ENCODE assay signal across 21 mouse cellular contexts in the genomic region with DNA sequence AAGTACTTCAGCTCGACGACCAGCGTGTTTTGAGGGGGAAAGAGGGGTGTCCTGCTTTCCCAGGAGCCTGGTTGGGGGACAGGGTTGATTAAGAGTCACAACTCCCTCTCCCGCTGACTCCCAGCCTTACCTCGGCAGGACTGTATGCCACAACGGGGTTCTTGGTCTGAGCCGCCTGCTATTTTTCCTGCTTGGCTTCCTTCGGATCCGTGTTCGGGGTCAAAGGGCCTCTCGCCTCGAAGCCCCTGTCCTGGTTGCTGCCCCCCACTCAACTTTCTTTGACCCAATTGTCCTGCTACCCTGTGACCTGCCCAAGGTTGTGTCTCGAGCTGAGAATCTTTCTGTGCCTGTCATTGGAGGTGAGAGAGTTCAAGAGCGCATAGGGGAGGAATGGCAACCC. TPM values are rescaled to one million over a fixed set of nuclear protein-coding genes. Genes with fewer than 3 reads are reported as not detected.
"Had no signal": no experiment of that assay in that cellular context is flagged by ENCODE, and none has a peak within 500 bp of the region (broad histone marks: within the 10 kb centered on the region; RNA-seq: fewer than 3 reads in every experiment).

No protein-coding gene starts in this region.

- H3K9me3 ChIP-seq: liver, embryonic 15.5 days; lung, embryonic 15.5 days; megakaryocyte, embryonic 14.5 days; midbrain, embryonic 13.5 days; midbrain, embryonic 15.5 days; neural tube, embryonic 12.5 days; stomach, embryonic 15.5 days had no signal

- ATAC-seq: liver, postnatal 0 days; lung, postnatal 0 days; midbrain, embryonic 13.5 days; midbrain, embryonic 15.5 days had no signal

- H3K4me3 ChIP-seq: liver, embryonic 15.5 days; lung, embryonic 15.5 days; megakaryocyte, embryonic 14.5 days; midbrain, embryonic 15.5 days; neural tube, embryonic 12.5 days; stomach, embryonic 15.5 days had no signal

- H3K9ac ChIP-seq: liver, embryonic 15.5 days; liver, postnatal 0 days; lung, embryonic 15.5 days; midbrain, embryonic 13.5 days; midbrain, embryonic 15.5 days; neural tube, embryonic 12.5 days; stomach, embryonic 15.5 days had no signal

- H3K36me3 ChIP-seq: liver, embryonic 15.5 days; lung, embryonic 15.5 days; stomach, embryonic 15.5 days had no signal

- H3K4me2 ChIP-seq: liver, embryonic 15.5 days; lung, embryonic 15.5 days; midbrain, embryonic 11.5 days had no signal

- H3K27me3 ChIP-seq: lung, embryonic 15.5 days; neural tube, embryonic 12.5 days; stomach, embryonic 15.5 days had no signal

- H3K27ac ChIP-seq: liver, embryonic 15.5 days; lung, embryonic 15.5 days; macrophage; midbrain, embryonic 13.5 days; midbrain, embryonic 15.5 days; neural tube, embryonic 12.5 days; stomach, embryonic 15.5 days had no signal

- DNase-seq: liver, postnatal 0 days; lung, postnatal 14 days; right cerebral cortex, postnatal 14 days; thymus, adult 2 months; thymus, postnatal 25 days; thymus, postnatal 4 days had no signal

RNA-seq across cellular contexts. Expression of gene Nutm1, which starts 17.3 kb away (rescaled TPM):
- polyA plus RNA-seq: lung, adult 2 months; lung, embryonic 15.5 days; macrophage; midbrain, embryonic 11.5 days; midbrain, embryonic 13.5 days; midbrain, embryonic 15.5 days; neural tube, embryonic 12.5 days; neural tube, embryonic 14.5 days; spleen, adult 2 months; urinary bladder, adult 2 months had no signal

RNA-seq across cellular contexts. Expression of gene Gm21985, which starts 24.3 kb away (rescaled TPM):
- polyA plus RNA-seq: liver, embryonic 15.5 days; liver, postnatal 0 days; lung, adult 2 months; lung, embryonic 15.5 days; lung, postnatal 0 days; midbrain, embryonic 11.5 days; midbrain, embryonic 13.5 days; midbrain, embryonic 15.5 days; midbrain, postnatal 0 days; neural tube, embryonic 12.5 days; neural tube, embryonic 14.5 days; spleen, adult 2 months; stomach, embryonic 15.5 days; thymus, adult 2 months had no signal
